Mouse (Mus musculus) embryonic fibroblast, embryonic 13.5 days (primary cell): ENCODE results near the gene Hist2h3c1.
A peak's percentile ranks its signal among the peaks of the same experiment; 100 is the strongest.

Experiments used
- CTCF ChIP-seq: IDR thresholded peaks from 2 replicates; pipeline ENCODE4 v1.5.1; 2011; ENCODE audit warnings: mild to moderate bottlenecking, control low read depth, low read length, moderate library complexity, borderline replicate concordance; ENCODE audit not compliant: insufficient read depth
- POLR2A ChIP-seq: IDR thresholded peaks from 2 replicates; pipeline ENCODE4 v1.6.1; 2011; ENCODE audit warnings: low read depth, mild to moderate bottlenecking, control low read depth, low read length, moderate library complexity

DNA sequence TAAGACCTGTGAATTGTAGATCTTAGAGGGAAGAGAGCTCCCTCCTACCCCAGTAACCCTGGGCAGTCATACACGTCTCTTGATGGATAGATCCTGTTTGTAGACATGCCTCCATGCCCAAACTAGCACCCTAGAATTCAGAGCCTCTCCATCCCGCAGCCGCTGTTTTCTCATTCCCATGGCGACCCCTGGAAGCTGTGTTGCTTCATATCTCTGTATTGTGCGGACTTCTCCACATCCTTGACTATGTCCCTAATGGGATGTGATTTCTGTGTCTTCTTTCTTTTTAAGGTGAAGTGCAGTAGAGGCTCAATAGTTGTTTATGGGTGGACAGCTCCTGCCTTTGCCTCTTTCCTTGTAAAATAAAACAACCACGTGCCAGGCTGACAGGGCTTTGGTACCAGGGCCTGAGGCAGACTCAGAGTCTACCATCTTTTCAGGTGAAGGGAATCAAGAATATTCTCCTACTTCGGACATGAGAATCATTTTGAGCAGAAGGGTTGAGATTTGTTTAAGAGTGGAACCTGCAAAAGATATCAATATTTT lies 18.0 kb downstream of the Hist2h3c1 start:
- 0 out of 2 replicates have a peak, but pooled peaks have one; percentile 0 for TF ChIP-seq POLR2A
- TF ChIP-seq CTCF = no peak
